Mouse (Mus musculus) liver, embryonic 11.5 days (tissue): ENCODE measurements around the gene Uggt1. TPM values are rescaled to one million over a fixed set of nuclear protein-coding genes. Genes with fewer than 3 reads are reported as not detected.

Experiments used
- ATAC-seq: fragments of 200-750 bp; cut with Nextera tagmentation; replicated peaks from 2 replicates; pipeline ENCODE4 v1.8.0; 2017; ENCODE audit warnings: moderate number of reproducible peaks, mild to moderate bottlenecking, moderate TSS enrichment, moderate library complexity; ENCODE audit not compliant: low FRiP score
- DNase-seq: peaks from one replicate; pipeline ENCODE4 v3.0.0-alpha.2; 2017; ENCODE audit warnings: low spot score
- H3K27ac ChIP-seq: fragments of 300-500 bp; sonication (generic); 2 replicates; pipeline ENCODE4 v1.5.1; 2014; ENCODE audit warnings: mild to moderate bottlenecking, low read depth, low read length, control low read depth
- H3K27me3 ChIP-seq: fragments of 300-500 bp; sonication (generic); replicated peaks from 2 replicates; pipeline ENCODE4 v1.6.1; 2014; ENCODE audit warnings: low read length, mixed read lengths; ENCODE audit not compliant: control insufficient read depth, insufficient read depth
- H3K36me3 ChIP-seq: fragments of 300-500 bp; sonication (generic); 2 replicates; pipeline ENCODE4 v1.6.1; 2014; ENCODE audit warnings: mild to moderate bottlenecking, low read length, moderate library complexity, mixed read lengths; ENCODE audit not compliant: control insufficient read depth, insufficient read depth
- H3K4me1 ChIP-seq: fragments of 300-500 bp; sonication (generic); replicated peaks from 2 replicates; pipeline ENCODE4 v1.6.1; 2014; ENCODE audit warnings: low read length, mixed read lengths; ENCODE audit not compliant: control insufficient read depth, insufficient read depth
- H3K4me2 ChIP-seq: fragments of 300-500 bp; sonication (generic); 2 replicates; pipeline ENCODE4 v1.6.1; 2014; ENCODE audit warnings: mild to moderate bottlenecking, control low read depth, moderate library complexity
- H3K4me3 ChIP-seq: fragments of 300-500 bp; sonication (generic); 2 replicates; pipeline ENCODE4 v1.5.1; 2014; ENCODE audit warnings: low read depth, low read length, control low read depth
- H3K9ac ChIP-seq: fragments of 300-500 bp; sonication (generic); 2 replicates; pipeline ENCODE4 v1.6.1; 2014; ENCODE audit warnings: low read depth, low read length, control low read depth
- H3K9me3 ChIP-seq: fragments of 300-500 bp; sonication (generic); 2 replicates; pipeline ENCODE4 v1.6.1; 2016; ENCODE audit warnings: low read length, inconsistent platforms, mixed read lengths; ENCODE audit not compliant: control insufficient read depth
- WGBS: fragments of 180-500 bp; shearing (Covaris S2); extraction: QIAGEN DNeasy Blood & Tissue Kit; methylation state at CpG from one replicate; pipeline ENCODE4 v1.1.7; 2014; 5-methylcytosine and 5-hydroxymethylcytosine counted together
- polyA plus RNA-seq: library from polyadenylated mRNA; unstranded; fragments of >200 nt; fragmentation: Nextera tagmentation; extraction: Ambion mirVana; gene quantifications from 2 replicates; pipeline ENCODE4 v1.2.1, GENCODE M21; 2014

Gene Uggt1
- polyA plus RNA-seq, 1 experiment from 2014 or later = 55.8 TPM

DNA sequence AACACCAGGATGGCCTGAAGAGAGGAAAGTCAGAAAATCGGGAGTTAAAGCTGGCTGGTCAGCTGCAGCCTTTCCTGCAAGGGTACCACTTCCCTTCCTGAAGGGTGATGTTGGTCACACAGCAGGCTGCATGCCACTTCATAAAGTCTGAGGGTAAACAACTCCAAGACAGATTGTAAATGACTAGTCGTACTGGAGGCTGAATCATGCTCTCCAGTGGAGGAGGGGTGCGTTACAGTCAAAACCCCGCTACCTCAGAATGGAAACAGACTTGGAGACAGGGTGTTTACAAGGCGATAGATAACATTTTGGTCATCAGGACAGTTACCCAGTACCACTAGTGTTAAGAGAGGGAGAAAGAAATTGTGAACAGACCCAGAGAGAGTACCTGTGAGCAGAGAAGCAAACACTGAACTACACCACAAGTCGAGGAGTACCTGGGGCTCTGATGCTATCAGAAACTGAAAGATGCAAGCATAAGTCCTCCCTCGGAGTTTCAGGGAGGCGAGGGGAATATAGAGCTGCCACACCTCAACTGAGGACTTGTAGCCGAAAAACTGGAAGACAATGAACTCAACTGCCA is 9.4 kb downstream of the Uggt1 start:
- H3K9me3 ChIP-seq = no peaks in the 10 kb centered on the region
- WGBS = 68% methylated on average over 9 of the region's 9 CpGs
- no peak for ATAC-seq

DNA sequence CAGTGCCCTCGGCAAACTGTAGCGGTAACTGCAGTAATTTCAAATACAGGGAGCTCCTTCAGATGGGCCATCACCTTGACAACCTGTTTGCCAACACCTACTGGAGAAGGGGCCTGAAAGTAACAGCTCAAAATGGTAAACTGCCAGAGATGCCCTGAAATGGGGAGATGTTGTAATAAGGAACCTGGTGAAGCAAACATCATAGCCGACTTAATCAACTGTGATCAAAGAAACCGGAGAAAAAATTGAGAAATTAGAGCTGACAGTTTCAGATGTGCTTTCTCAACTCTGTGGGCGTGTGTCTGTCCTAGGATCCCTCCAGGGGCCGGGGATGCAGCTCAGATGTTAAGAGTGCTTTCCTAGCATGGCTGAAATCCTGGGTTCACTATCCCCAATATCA is 11.3 kb downstream of the Uggt1 start:
- Histone ChIP-seq H3K27me3 (no peaks in the 10 kb centered on the region), H3K4me2 (no peak overlapping the region), H3K9me3 (no peaks in the 10 kb centered on the region), H3K9ac (no peak overlapping the region), H3K4me1 (no peaks in the 10 kb centered on the region), H3K36me3 (peaks cover 19% of the 10 kb centered on the region), H3K4me3 (no peak overlapping the region), H3K27ac (no peak overlapping the region)
- DNase-seq (no peak), ATAC-seq (no peak)
- WGBS = 89% methylated on average over 6 of the region's 6 CpGs

More for the DNA sequence above, 9.4 kb downstream of the Uggt1 start:
- Histone ChIP-seq H3K9ac (no peak overlapping the region), H3K4me3 (no peak overlapping the region), H3K36me3 (peaks cover 16% of the 10 kb centered on the region), H3K27me3 (no peaks in the 10 kb centered on the region), H3K27ac (no peak overlapping the region), H3K4me2 (no peak overlapping the region), H3K4me1 (no peaks in the 10 kb centered on the region)
- DNase-seq = no peak

DNA sequence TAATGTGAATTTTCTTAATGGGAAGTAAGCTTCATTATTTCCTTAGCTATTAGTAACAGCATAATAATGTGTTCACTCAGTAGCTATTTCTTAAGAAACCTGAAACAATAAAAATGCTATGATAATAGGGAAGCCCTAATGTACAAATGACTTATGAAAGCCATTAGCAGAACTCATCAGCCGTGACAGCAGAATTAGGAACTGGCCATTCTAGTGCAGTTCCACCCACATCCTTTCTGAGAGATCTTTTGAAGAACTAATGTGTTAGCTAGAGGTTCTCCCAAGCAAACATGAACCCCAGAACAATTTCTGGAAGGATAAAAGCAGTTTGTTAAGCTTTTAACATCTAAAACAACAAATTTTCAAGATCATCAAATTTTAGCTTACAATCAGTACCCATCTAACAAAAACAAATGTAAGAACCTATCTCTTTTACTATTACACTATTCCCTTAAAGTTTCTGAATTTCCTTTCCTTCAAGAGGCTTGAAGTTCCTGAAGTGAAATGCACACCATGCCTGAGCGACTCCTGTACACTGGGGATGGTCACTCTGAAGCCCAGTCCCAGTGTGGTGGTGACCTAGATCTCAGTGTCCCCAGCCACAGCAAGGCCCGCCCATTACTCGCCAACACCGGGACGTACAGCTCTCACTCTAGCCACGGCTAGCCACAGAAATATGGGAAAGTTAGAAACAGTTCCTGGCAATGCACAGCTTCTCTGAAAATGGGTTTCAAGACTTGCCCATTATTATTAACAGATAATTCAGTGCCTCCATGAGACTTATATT is 13.4 kb downstream of the Uggt1 start:
- Histone ChIP-seq H3K9ac (no peak overlapping the region), H3K9me3 (no peaks in the 10 kb centered on the region), H3K4me2 (no peak overlapping the region), H3K27ac (no peak overlapping the region), H3K4me1 (no peaks in the 10 kb centered on the region), H3K4me3 (no peak overlapping the region), H3K36me3 (peaks cover 28% of the 10 kb centered on the region), H3K27me3 (no peaks in the 10 kb centered on the region)
- DNase-seq = no peak
- 71% methylated on average over 7 of the region's 7 CpGs for WGBS
- no peak for ATAC-seq

DNA sequence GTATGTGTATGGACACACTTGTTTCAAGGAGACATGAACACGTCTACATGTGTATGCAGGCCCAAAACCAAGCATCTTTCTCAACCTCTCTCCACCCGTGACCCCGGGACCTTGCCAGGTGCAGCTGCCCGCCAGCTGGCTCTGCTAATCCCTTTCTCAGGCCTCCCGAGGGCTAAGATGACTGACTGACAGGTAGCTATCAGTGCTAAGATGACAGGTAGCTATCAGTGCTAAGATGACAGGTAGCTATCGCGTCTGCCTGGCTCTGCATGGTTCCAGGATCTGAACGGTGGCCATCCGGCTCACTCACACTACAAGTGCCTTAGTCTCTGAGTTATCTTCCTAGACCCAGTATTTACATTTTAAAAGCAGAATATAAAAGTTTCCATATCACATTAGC is 16.1 kb downstream of the Uggt1 start:
- no peak overlapping the region for H3K9ac ChIP-seq
- no peaks in the 10 kb centered on the region for H3K4me1 ChIP-seq
- no peak overlapping the region for H3K4me3 ChIP-seq
- ATAC-seq = no peak
- peaks cover 27% of the 10 kb centered on the region for H3K36me3 ChIP-seq
- H3K9me3 ChIP-seq = no peaks in the 10 kb centered on the region
- no peak for DNase-seq
- no peak overlapping the region for H3K4me2 ChIP-seq
- WGBS = 85% methylated on average over 9 of the region's 9 CpGs
- H3K27me3 ChIP-seq = no peaks in the 10 kb centered on the region
- H3K27ac ChIP-seq = no peak overlapping the region

DNA sequence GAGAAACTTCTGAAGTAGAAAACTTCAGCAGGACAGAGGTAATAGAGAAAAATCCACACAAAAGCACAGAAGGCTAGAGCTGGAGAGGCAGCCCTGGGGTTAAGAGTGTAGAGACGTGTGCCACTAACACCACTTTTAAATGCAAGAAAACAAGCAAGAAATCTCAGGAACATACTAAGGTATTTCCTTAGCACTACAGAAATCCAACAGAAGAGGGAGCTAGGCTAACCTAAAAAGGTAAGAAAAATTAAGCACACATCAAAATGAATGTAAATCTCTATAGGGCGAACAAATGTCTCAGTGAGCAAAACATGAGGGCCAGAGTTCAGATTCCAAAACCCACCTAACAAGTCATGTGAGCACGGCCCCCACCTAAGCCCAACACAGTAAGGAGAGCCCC is 19.9 kb downstream of the Uggt1 start:
- 91% methylated on average over 3 of the region's 3 CpGs for WGBS
- DNase-seq (no peak), ATAC-seq (no peak)
- Histone ChIP-seq H3K4me2 (no peak overlapping the region), H3K9me3 (no peaks in the 10 kb centered on the region), H3K4me3 (no peak overlapping the region), H3K36me3 (peaks cover 25% of the 10 kb centered on the region), H3K4me1 (no peaks in the 10 kb centered on the region), H3K27me3 (no peaks in the 10 kb centered on the region), H3K9ac (no peak overlapping the region), H3K27ac (no peak overlapping the region)

DNA sequence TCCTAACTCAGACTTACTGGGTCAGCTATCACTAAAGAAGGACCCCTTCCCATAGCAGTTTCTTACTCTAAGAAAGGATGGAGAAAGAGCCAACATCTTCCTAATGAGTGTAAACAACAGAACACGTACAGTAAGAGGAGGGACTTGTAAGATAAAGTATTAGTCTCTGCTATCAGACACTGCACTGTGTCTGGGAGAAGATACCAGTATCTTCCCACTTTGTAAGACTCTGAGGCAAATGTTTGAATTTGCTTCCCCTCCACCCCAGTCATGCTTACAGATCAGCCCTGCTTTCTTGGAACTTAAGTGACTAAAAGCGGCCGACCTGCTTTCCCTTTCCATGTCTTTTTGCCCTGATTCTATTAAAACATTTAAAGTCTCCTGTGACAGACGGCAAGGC is 30.2 kb downstream of the Uggt1 start:
- Histone ChIP-seq H3K27me3 (no peaks in the 10 kb centered on the region), H3K36me3 (peaks cover 14% of the 10 kb centered on the region)
- WGBS = 64% methylated on average over 4 of the region's 4 CpGs

DNA sequence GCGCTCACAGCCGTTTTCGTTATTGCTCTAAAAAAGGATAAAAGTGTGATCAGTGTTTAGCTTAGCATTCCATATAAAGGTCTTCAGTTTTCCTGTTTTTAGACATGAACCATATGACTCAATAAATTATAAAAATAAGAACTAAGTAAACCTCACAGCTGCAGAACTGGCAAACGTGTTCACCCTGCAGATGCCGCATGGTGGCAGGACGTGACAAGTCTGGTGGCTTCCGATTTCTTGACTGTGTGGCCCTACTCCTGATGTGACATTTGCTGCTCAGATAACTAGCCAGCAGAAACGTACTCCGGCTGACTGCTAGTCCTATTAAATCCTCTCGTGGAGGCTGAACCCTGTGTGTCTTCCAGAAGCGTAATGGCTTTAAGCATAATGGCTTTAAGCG is 42.8 kb downstream of the Uggt1 start:
- Histone ChIP-seq H3K4me1 (no peaks in the 10 kb centered on the region), H3K27me3 (no peaks in the 10 kb centered on the region), H3K27ac (no peak overlapping the region), H3K4me3 (no peak overlapping the region), H3K4me2 (no peak overlapping the region), H3K9ac (no peak overlapping the region), H3K36me3 (peaks cover 12% of the 10 kb centered on the region; the same call in 1 of the 2 replicates), H3K9me3 (no peaks in the 10 kb centered on the region)
- 95% methylated on average over 12 of the region's 12 CpGs for WGBS
- no peak for ATAC-seq
- DNase-seq = no peak

More for the DNA sequence above, 30.2 kb downstream of the Uggt1 start:
- H3K4me3 ChIP-seq = no peak overlapping the region
- DNase-seq (no peak), ATAC-seq (peak; percentile 90)
- 0 out of 2 replicates have a peak overlapping the region, but pooled peaks have one; percentile 11 for H3K4me2 ChIP-seq
- no peak overlapping the region for H3K9ac ChIP-seq
- H3K4me1 ChIP-seq = peaks cover 6% of the 10 kb centered on the region
- H3K27ac ChIP-seq = no peak overlapping the region; the same call in 1 of the 2 replicates
- no peaks in the 10 kb centered on the region for H3K9me3 ChIP-seq

DNA sequence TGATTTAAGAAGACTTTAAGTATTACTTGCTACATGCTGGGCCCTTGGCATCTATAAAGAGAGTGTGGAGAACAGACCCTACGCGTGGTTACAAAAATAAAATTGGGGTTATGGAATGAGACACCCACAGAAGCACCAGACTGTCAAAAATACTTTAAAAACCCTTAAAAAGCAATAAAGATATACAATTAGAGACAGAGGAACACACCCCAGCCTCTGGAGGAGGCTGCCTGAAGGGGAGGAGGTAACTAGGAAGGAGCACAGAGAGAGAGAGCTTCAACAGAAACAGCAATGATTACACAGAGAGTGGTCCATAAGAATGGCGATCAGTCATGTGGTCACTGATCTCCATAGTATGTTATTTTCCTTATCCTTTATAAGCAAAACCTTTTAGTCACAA is 50.0 kb downstream of the Uggt1 start:
- no peak for DNase-seq
- Histone ChIP-seq H3K36me3 (peaks cover 43% of the 10 kb centered on the region), H3K4me1 (no peaks in the 10 kb centered on the region), H3K27ac (no peak overlapping the region), H3K9me3 (no peaks in the 10 kb centered on the region), H3K9ac (no peak overlapping the region), H3K4me2 (no peak overlapping the region), H3K27me3 (no peaks in the 10 kb centered on the region), H3K4me3 (no peak overlapping the region)
- 92% methylated on average over 3 of the region's 3 CpGs for WGBS
- ATAC-seq = no peak

DNA sequence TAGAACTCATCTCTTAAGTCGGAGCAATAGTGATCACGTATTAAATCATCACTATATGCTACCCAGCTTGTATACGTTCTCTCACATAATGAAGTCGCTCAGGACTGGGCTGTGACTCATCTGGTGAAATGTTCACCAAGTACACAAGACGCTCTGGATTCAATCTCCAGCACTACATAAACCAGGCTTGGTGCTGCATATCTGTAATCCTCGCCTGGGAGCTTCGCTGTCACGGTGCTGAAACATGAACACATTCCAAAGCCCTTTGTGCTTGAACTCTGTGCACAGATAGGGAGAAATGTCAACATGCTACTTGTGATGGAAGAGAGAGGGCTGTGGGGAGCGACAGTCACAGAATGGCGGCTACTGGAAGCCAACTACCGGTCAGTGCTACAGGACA is 52.6 kb downstream of the Uggt1 start:
- ATAC-seq (no peak), DNase-seq (no peak)
- no peak overlapping the region for H3K9ac ChIP-seq
- no peak overlapping the region for H3K27ac ChIP-seq
- 82% methylated on average over 11 of the region's 11 CpGs for WGBS
- no peaks in the 10 kb centered on the region for H3K9me3 ChIP-seq
- no peaks in the 10 kb centered on the region for H3K4me1 ChIP-seq
- H3K4me2 ChIP-seq = no peak overlapping the region
- H3K4me3 ChIP-seq = no peak overlapping the region
- H3K36me3 ChIP-seq = peaks cover 47% of the 10 kb centered on the region
- no peaks in the 10 kb centered on the region for H3K27me3 ChIP-seq
